ENCODE assay signal across 8 mouse cellular contexts in genomic region chr11:31796245-31796644, GRCm38 (mm10).
A peak's percentile ranks its signal among the peaks of the same experiment; 100 is the strongest.
DNase-seq lines count a peak whose midpoint lies in the region; ATAC-seq and TF ChIP-seq lines count a peak whose summit lies in the region.

No protein-coding gene starts in this region.

- H3K9ac ChIP-seq in embryonic facial prominence, embryonic 11.5 days (replicated peaks; ENCODE audit: low read length): no peak overlapping the region
- no peak overlapping the region for H3K9ac ChIP-seq in heart, postnatal 0 days (replicated peaks; ENCODE audit: low read depth, low read length)
- H3K9ac ChIP-seq in lung, postnatal 0 days (replicated peaks; ENCODE audit: low read depth): no peak overlapping the region

- ATAC-seq in embryonic facial prominence, embryonic 11.5 days (replicated peaks; ENCODE audit: insufficient number of reproducible peaks, low FRiP score, low TSS enrichment, low read depth): no peak
- ATAC-seq in heart, postnatal 0 days (ENCODE audit: insufficient read depth, low read depth): peak; percentile 95
- ATAC-seq in lung, postnatal 0 days: peak; percentile 78

- TF ChIP-seq CTCF in heart, postnatal 0 days (IDR thresholded peaks at IDR 0.05; ENCODE audit: low read depth): peak; percentile 17; the same call in 1 of the 2 replicates
- TF ChIP-seq CTCF in lung, postnatal 0 days (IDR thresholded peaks at IDR 0.05): peak; percentile 14

- no peak overlapping the region for H3K4me2 ChIP-seq in embryonic facial prominence, embryonic 11.5 days (ENCODE audit: low read depth, low read length)
- H3K4me2 ChIP-seq in heart, postnatal 0 days (ENCODE audit: low read depth, low read length): peak overlapping the region; percentile 12; the same call in 1 of the 2 replicates
- no peak overlapping the region for H3K4me2 ChIP-seq in lung, postnatal 0 days (replicated peaks; ENCODE audit: low read depth, low read length)

- intact Hi-C loops in left cerebral cortex, postnatal 4 days (cut with DNase I): no loop called here
- intact Hi-C loops in left cerebral cortex, postnatal 10 days (cut with DNase I): no loop called here

- no peaks in the 10 kb centered on the region for H3K9me3 ChIP-seq in embryonic facial prominence, embryonic 11.5 days (replicated peaks; ENCODE audit: control insufficient read depth, low read length)
- H3K9me3 ChIP-seq in heart, postnatal 0 days (replicated peaks; ENCODE audit: control insufficient read depth, low read length): no peaks in the 10 kb centered on the region
- H3K9me3 ChIP-seq in lung, postnatal 0 days (ENCODE audit: low read length): no peaks in the 10 kb centered on the region

- no peak overlapping the region for H3K4me3 ChIP-seq in embryonic facial prominence, embryonic 11.5 days (ENCODE audit: low read depth, low read length)
- H3K4me3 ChIP-seq in heart, postnatal 0 days (ENCODE audit: low read depth, low read length): no peak overlapping the region
- H3K4me3 ChIP-seq in lung, postnatal 0 days (ENCODE audit: low read depth, low read length): no peak overlapping the region

- peak; percentile 66; the same call in 1 of the 2 replicates for TF ChIP-seq EP300 in heart, postnatal 0 days (IDR thresholded peaks at IDR 0.05; ENCODE audit: low read depth)
- TF ChIP-seq EP300 in lung, postnatal 0 days (IDR thresholded peaks at IDR 0.05): no peak

- DNase-seq in left cerebral cortex, postnatal 4 days: peak; percentile 43
- DNase-seq in left cerebral cortex, postnatal 10 days (ENCODE audit: extremely low spot score in 1 of 2, low spot score in 2 of 2): no peak
- peak; percentile 98 for DNase-seq in brain, adult 2 months (ENCODE audit: low read depth, low spot score)
- peak; percentile 24 for DNase-seq in embryonic facial prominence, embryonic 11.5 days (ENCODE audit: low spot score)
- DNase-seq in heart, postnatal 0 days (ENCODE audit: low spot score): peak; percentile 74
- peak; percentile 57 for DNase-seq in lung, postnatal 0 days (ENCODE audit: low spot score)
- no peak for DNase-seq in thymus, postnatal 25 days
- no peak for DNase-seq in c-Kit-positive CD71-positive TER-119-positive erythroid progenitor cells, embryonic 14.5 days (ENCODE audit: low spot score)

- H3K27ac ChIP-seq in embryonic facial prominence, embryonic 11.5 days (replicated peaks; ENCODE audit: low read depth, low read length): no peak overlapping the region
- H3K27ac ChIP-seq in heart, postnatal 0 days (ENCODE audit: low read depth): peak overlapping the region; percentile 83
- H3K27ac ChIP-seq in lung, postnatal 0 days (ENCODE audit: low read length): no peak overlapping the region

- no peaks in the 10 kb centered on the region for H3K36me3 ChIP-seq in embryonic facial prominence, embryonic 11.5 days (replicated peaks; ENCODE audit: control insufficient read depth, insufficient read depth, low read depth, low read length)
- H3K36me3 ChIP-seq in heart, postnatal 0 days (replicated peaks; ENCODE audit: control insufficient read depth, insufficient read depth, low read length): no peaks in the 10 kb centered on the region
- no peaks in the 10 kb centered on the region for H3K36me3 ChIP-seq in lung, postnatal 0 days (ENCODE audit: insufficient read depth, low read length)

- no peaks in the 10 kb centered on the region for H3K27me3 ChIP-seq in embryonic facial prominence, embryonic 11.5 days (ENCODE audit: control insufficient read depth, insufficient read depth, low read length)
- no peaks in the 10 kb centered on the region for H3K27me3 ChIP-seq in heart, postnatal 0 days (ENCODE audit: control insufficient read depth, insufficient read depth, low read length)
- no peaks in the 10 kb centered on the region for H3K27me3 ChIP-seq in lung, postnatal 0 days (replicated peaks; ENCODE audit: insufficient read depth, low read length)

- H3K4me1 ChIP-seq in embryonic facial prominence, embryonic 11.5 days (ENCODE audit: control insufficient read depth, insufficient read depth, low read length): no peaks in the 10 kb centered on the region
- 0 out of 2 replicates have a peak, but pooled peaks cover 19% of the 10 kb centered on the region for H3K4me1 ChIP-seq in heart, postnatal 0 days (ENCODE audit: control insufficient read depth, insufficient read depth)
- no peaks in the 10 kb centered on the region for H3K4me1 ChIP-seq in lung, postnatal 0 days (ENCODE audit: insufficient read depth, low read depth, low read length)

- 55% methylated on average over 6 of the region's 6 CpGs for WGBS in embryonic facial prominence, embryonic 11.5 days
- WGBS in heart, postnatal 0 days: 22% methylated on average over 6 of the region's 6 CpGs
- 45% methylated on average over 6 of the region's 6 CpGs for WGBS in lung, postnatal 0 days

Comparison
In these comparisons a context has a peak if more than half of its experiments do, and no peak if none do; other contexts are left out.
1. DNase-seq: peak in left cerebral cortex, postnatal 4 days (single experiment), brain, adult 2 months (single experiment), embryonic facial prominence, embryonic 11.5 days (single experiment), heart, postnatal 0 days (single experiment) and lung, postnatal 0 days (single experiment); none in left cerebral cortex, postnatal 10 days (0 of 2), thymus, postnatal 25 days (single experiment) and c-Kit-positive CD71-positive TER-119-positive erythroid progenitor cells, embryonic 14.5 days (single experiment).